Mouse (Mus musculus) heart, postnatal 0 days (tissue): ENCODE measurements around the gene Cebpb.

Experiments used
- CTCF ChIP-seq: IDR thresholded peaks from 2 replicates; pipeline ENCODE4 v1.5.1; 2016; ENCODE audit warnings: antibody characterized with exemption, control low read depth, low read depth
- EP300 ChIP-seq: IDR thresholded peaks from 2 replicates; pipeline ENCODE4 v1.6.1; 2016; ENCODE audit warnings: antibody characterized with exemption, low read depth

- TF ChIP-seq CTCF (no peak), EP300 (no peak)
Measured at GRCm38 (mm10) chr2:167725879-167726278, 37.2 kb downstream of the Cebpb start.
